Mouse (Mus musculus): ENCODE measurements around the gene Vav2.

The Vav2 gene

DNA sequence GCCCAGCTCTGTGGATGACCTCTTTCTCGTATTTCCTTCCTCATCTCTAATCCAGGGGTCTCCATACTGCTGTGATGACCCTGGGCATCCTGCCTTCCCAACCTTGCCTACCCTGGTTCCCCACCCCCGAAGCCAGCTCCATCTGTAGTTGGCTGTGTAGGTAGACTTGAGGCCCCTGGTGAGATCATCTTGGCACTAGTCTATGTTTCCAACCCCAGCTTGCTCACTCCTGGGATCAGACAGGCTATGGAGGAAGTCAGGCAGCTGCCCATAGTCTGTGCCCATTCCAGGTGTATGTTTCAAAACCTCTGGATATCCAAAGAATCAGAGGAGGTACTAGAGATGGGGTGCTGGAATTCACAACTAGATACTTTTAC lies 179.4 kb downstream of the Vav2 start:
- DNase-seq, result no peak

DNA sequence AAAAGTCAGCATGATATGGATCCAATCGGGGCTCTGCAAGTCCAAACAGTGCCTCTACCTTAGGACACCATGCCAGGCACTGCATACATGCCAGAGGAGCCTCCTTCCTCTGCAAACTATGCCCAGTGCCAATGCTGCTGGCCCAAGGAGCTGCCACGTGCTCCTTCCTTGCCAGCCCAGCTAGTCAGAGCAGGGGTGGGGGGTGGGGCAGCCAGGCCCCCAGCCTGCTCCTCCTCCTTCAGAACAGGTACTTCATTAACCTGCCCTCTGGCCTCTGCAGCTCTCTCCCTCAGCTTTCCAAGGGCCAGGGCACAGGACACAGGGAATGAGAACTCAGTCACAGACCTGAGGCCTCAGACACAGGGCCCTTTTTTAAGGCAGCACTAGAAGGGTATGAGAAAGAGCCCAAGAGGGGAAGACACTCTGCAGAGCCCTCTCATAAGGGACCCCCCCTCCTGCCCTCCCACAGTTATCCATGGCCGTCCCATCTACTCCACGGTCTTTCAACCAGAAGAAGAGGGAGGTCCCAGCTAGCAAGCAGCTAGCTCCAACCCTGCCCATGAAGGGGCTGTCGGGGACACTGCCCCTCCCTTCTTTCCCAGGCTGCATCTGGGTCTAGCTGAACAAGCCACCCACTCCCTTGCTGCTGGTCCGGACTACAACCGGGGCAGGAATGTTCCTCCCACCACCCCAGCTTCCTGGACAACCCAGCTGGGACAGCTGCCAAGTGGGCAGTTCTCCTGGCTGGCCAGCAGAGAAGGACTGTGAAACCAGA lies 179.9 kb downstream of the Vav2 start:
- DNase-seq, result peak; percentile 79 to 83

DNA sequence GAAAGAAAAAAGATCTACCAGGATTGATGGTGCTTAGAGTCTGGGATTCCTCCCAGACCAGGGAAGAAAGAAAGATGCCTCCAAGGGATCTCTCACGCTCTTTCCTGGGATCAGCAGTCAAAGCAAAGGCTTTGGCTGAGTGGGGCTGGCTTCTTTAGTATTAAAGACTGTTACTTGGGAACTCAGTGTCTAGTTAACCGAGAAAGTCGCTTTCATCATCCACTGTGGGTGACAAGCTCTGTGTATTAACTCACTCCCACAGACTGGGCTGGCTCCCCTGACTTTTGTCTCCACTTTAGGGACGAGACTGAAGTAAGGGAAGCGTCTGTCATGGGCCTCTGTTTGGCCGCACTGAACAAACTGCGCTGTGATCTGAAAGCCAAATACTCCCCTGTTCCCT lies 180.9 kb downstream of the Vav2 start:
- DNase-seq, result no peak

DNA sequence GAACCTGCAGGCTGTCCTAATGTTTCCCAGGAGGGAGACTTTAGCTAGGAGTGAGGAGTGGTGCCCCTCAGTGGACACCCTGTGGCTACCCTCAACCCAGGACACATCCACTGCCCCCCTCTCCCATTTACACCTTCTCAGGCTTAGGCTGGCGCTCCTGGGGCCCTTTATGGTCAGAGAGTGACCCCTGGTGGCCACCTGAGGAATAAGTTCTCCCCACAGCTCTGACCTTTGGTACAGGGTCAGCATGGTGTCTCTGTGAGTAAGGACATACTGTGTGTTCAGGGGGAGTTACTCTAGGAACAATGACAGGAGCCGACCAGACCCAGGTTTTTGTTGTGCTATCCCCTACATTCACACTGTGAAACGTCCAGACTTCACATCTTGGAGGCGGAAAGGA lies 189.5 kb downstream of the Vav2 start:
- peak; percentile 86 to 89 for DNase-seq

DNA sequence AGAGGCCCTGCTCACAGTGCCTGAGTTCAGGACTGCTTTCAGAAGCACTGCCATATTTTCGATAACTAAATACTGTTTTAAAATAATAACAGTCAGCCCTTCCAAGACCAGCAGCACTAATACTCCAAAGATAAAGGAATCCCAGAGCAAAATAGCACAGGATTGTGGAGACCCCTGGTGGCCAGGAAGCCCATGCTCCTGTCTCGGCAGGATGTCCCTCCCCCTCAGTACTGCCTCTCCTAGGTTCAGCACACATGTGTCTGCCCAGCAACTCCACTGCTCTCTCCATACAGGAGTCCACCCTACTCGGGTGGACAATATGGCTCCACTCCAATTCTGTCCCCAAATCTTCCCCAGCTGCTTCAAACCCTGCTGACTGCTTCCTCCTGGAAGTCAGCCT lies 191.1 kb downstream of the Vav2 start:
- DNase-seq, result peak; percentile 89 to 92

DNA sequence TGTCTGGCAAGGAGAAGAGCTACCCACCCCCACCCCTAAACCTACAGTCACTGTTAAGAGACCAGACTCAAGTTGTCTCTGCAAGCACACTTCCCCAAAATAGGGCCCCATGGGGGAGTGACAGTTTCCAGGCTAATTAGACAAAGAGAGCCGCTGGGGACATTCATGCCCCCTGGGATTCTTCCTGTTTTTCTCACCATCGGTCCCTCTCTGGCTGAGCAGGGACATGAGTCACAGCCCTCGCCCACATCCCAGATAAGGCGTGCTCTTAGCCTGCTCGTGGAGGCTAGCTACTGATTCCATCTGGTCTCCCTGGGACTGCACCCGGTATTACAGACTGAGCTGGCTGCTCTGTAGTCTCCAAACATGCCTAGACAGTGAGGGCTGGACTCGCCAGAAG lies 194.5 kb downstream of the Vav2 start:
- no peak for DNase-seq

DNA sequence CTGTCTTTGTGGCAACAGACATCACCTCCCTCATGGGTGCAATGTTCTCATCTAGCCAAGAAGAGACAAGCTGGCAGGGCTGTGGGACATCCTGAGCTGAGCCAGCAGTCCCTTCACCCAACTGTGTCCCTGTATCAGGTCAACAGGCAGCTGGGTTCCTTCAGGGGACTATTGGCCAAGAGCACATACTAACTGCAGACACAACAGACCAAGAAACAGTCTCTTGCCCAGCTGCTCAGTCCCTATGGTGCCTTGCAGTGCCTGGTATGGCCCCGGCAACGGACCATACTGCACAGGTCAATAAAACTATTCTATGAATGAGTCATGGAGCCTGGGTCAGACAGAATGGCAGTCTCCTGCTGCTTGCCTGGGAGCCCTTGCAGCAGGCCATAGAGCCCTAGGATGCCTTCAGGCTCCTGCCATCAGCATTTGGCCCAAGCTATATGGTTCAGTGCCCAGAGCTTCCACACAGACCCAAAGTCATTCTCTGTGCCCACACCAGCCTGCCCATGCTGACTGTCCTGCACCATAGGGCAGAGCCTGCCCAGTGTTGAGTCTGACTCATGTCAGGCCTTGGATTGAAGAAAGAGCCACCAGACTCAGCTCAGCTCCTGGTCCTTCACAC lies 197.2 kb downstream of the Vav2 start:
- DNase-seq, result peak; percentile 61 to 76

DNA sequence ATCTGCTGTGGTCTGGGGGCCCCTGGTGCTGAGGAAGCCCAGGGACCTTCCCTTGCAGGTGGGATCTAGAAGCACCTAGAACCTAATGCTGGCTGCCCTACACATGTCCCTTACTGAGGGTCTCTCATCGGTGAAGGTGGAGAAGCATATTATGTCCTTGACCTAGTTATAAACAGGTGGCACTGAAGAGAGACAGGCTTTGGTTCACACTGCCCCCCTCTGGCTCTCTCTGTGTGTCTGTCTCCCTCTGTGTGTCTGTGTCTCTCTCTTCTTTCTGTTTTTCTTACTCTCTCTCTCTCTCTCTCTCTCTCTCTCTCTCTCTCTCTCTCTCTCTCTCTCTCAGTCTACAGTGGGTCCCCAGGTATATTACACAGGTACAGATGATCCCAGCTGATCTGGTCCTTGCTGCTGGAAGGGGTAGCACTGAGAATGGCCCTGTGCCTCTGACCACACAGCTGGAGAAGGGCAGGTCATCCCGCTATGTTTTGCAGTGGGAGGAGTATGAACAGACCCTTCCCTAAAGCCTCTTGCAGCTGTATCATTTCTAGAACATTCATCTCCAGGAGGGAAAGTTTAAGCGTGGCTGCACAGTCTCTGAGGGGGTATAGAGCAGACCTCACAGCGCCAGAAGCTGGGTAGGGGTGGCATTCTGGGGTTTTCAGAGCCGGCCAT lies 197.9 kb downstream of the Vav2 start:
- DNase-seq, result no peak

DNA sequence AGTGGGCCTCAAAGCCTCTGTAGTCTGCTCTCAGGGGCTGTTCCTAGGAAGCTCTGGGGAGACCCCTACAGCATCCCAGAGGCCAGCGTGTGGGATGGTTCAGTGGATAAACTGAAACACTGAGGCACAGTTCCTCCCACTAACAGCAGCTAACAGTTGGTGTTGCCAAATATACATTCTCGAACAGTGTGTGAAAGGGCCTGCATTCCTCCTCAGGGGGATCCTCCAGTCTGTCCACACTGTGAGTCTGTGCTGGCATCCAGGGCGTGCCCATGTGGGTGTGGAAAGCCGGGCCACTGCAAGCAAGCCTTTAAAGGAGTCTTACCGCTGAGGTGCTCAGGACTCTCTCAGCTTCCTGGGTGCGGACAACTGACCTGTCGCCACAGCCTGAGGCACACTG lies 200.3 kb downstream of the Vav2 start:
- DNase-seq, result no peak

DNA sequence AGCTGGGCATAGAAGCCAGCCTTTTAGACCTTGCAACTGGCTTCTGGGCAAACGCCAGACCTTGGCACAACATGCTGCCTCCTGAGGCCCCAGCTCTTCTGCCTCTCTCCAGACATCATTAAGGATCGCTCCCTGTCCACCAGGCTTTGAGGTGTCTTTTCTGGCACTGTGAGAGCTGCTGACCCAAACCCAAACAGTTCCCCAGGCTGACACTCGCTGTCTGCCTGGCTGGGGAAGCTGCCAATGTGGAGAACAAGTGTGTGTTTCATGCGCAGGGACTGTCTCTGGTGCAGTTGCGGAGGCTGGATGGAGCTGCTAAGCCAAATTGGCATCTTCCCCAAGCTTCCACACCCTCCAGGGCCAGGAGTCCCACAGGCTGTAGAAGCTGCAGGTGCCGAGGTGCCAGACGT lies 203.8 kb downstream of the Vav2 start:
- peak; percentile 79 to 86 for DNase-seq

DNA sequence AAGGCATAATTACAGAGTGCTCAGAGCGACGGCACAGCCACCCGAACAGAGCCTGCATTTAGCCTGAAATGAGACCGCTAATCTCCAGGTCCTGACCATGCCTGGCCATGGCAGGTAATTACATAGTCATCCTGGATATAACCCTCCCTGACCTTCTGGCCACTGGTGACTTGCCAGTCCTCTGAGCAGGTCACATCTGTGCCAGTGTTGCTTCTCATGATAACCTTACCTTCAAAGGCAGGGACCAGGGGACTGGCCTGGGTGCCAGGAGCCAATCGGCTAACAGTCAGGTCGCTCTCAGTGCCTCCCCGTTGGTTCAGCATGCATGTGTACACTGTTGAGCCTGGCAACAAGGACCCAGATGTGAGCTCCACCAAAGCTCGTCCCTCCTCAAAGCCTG lies 208.3 kb downstream of the Vav2 start:
- no peak for DNase-seq

DNA sequence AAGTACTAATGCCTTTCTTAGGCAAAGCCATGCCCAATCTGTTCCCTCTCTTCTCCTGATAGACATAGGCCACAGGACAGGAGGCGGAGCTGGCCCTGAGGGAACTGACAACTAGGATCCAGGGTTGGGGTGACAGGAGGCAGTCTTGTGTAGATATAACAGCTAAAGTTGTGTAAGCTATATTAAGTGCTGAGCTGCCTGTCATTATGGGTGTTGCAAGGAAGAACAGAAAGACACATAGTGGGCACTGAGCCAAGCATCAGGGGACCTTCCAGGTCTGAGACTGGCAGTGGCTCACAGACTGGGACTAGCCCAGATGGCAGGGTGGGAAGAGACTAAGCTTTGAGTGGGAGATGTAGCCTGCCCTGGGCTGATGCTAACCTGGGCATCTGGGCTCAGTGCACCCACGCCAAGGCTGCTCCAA lies 208.7 kb downstream of the Vav2 start:
- peak; percentile 44 to 56 for DNase-seq

DNA sequence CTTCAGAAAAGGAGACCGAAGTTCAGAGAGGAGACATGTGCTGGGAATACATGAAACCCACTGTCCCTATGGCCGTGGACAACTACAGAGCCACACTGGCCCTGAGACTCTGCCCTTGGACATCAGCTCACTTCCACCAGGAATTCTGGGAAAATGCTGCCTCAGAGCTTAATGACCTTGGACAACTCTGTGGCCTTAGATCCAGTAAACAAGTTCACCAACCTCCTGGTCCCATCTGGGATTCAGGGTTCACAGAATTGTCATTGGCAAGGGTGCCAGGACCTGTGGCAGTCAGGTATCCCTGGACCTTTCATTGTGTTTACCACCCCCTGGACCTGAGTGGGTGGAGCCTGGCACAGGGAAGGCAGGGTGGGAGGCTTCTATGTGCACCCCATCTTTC lies 211.3 kb downstream of the Vav2 start:
- DNase-seq, result no peak
